Mouse (Mus musculus): ENCODE results near the gene Pygb.

Pygb gene

DNA sequence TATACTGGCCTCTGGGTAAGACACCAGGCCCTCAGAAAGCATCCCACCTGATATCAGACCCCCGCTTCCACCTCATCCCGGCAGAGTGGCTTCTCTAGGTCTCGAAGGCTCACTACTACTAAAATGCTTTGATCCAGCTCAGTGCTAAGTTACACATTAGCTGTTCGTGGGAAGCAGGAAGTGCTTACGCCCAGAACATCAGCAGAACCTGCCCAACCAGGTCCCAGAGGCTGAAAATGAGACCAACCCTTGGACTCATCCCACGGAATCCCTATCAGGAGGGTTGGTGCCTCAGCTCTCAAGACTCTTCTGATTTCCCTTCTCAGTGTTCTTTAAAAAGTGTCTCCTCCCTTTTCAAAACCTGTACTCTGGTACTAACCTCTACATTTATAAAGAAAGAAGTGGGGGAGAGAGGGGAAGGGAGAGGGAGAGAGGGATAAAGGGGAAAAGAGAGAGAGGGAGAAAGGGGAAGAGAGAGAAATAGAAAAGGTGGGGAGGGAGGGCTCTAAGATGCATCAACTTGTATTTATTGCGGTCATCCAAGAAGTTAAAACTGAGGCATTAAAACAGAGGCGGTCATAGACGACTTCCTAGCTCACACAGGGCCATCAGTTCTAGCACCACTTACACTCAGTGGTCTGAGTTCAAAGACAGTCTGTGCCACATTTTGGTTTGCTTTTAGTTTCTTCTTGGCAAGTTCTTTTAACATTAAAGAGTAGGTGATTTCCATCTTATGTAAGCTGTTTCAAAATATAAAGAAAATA, 72.4 kb downstream of the Pygb start:
- H3K36me3 ChIP-seq (ENCODE audit: insufficient read depth, low read length) = no peaks in the 10 kb centered on the region; the same call in 1 of the 2 replicates
- H3K4me3 ChIP-seq (replicated peaks; ENCODE audit: low read length) = no peak overlapping the region
- TF ChIP-seq CTCF (conservative IDR thresholded peaks at IDR 0.05; ENCODE audit: low read length) (no peak), NANOG (IDR thresholded peaks at IDR 0.05; ENCODE audit: borderline replicate concordance, low read length) (no peak), POU5F1 (IDR thresholded peaks at IDR 0.05; ENCODE audit: borderline replicate concordance, low read length) (no peak)
- H3K9me3 ChIP-seq (ENCODE audit: low read length) = no peaks in the 10 kb centered on the region
- no peaks in the 10 kb centered on the region for H3K27me3 ChIP-seq (ENCODE audit: insufficient read depth, low read length)
- H3K4me1 ChIP-seq (replicated peaks; ENCODE audit: low read depth, low read length) = no peaks in the 10 kb centered on the region

DNA sequence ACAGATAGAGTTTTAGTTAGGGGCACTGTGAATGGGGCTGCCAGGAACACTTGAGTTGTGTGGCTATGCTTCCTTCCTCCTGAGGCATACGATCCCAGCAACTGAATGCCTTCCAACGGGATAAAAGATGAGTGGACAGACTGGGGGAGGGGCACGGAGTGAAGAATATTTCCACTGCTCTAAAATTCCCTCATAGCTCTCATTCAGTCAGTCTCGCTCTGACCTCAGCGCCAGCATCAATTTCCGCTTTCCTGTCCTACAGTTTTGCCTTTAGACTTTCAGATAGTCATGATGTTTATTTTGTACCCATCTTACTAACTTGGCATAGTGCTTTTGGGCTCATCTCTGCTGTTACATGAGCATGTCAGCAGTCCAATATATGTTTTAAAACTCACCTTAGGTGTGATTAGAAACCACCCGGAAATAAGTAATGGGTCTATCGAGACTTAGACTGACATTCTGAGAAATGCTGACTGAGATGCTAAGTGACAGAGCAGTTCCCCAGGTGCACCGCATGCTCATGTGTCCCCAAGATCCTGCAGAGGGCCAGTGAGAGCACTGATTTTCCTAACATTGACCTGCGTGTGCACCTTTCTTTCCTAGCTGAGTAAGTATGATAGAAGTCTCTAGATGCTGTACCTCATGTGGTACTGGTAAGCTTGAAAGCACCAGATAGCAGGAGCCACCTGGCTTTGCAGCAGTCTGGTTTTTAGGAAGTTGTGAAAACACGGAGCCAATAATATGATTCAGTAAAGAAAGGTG, 73.4 kb downstream of the Pygb start:
- H3K4me3 ChIP-seq (replicated peaks; ENCODE audit: low read length) = no peak overlapping the region
- TF ChIP-seq NANOG (IDR thresholded peaks at IDR 0.05; ENCODE audit: borderline replicate concordance, low read length) (no peak), CTCF (conservative IDR thresholded peaks at IDR 0.05; ENCODE audit: low read length) (no peak), POU5F1 (IDR thresholded peaks at IDR 0.05; ENCODE audit: borderline replicate concordance, low read length) (no peak)
- no peaks in the 10 kb centered on the region for H3K9me3 ChIP-seq (ENCODE audit: low read length)
- no peaks in the 10 kb centered on the region for H3K4me1 ChIP-seq (replicated peaks; ENCODE audit: low read depth, low read length)
- H3K27me3 ChIP-seq (ENCODE audit: insufficient read depth, low read length) = no peaks in the 10 kb centered on the region
- H3K36me3 ChIP-seq (ENCODE audit: insufficient read depth, low read length) = no peaks in the 10 kb centered on the region; the same call in 1 of the 2 replicates

- no peak overlapping the region for H3K4me3 ChIP-seq (replicated peaks; ENCODE audit: low read length)
- no peaks in the 10 kb centered on the region for H3K4me1 ChIP-seq (replicated peaks; ENCODE audit: low read depth, low read length)
- H3K9me3 ChIP-seq (ENCODE audit: low read length) = no peaks in the 10 kb centered on the region
- TF ChIP-seq CTCF (conservative IDR thresholded peaks at IDR 0.05; ENCODE audit: low read length) = no peak
- no peak for TF ChIP-seq POU5F1 (IDR thresholded peaks at IDR 0.05; ENCODE audit: borderline replicate concordance, low read length)
- TF ChIP-seq NANOG (IDR thresholded peaks at IDR 0.05; ENCODE audit: borderline replicate concordance, low read length) = no peak
- no peaks in the 10 kb centered on the region for H3K27me3 ChIP-seq (ENCODE audit: insufficient read depth, low read length)
- no peaks in the 10 kb centered on the region; the same call in 1 of the 2 replicates for H3K36me3 ChIP-seq (ENCODE audit: insufficient read depth, low read length)
Observed at GRCm38 (mm10) chr2:150861128-150861527, 74.6 kb downstream of the Pygb start.

- no peak for TF ChIP-seq CTCF (conservative IDR thresholded peaks at IDR 0.05; ENCODE audit: low read length)
- TF ChIP-seq NANOG (IDR thresholded peaks at IDR 0.05; ENCODE audit: borderline replicate concordance, low read length) = no peak
- no peak for TF ChIP-seq POU5F1 (IDR thresholded peaks at IDR 0.05; ENCODE audit: borderline replicate concordance, low read length)
- no peaks in the 10 kb centered on the region for H3K9me3 ChIP-seq (ENCODE audit: low read length)
- H3K27me3 ChIP-seq (ENCODE audit: insufficient read depth, low read length) = no peaks in the 10 kb centered on the region
Observed at GRCm38 (mm10) chr2:150867021-150867420, 80.5 kb downstream of the Pygb start.

GRCm38 (mm10) chr2:150869446-150869845, 82.9 kb downstream of the Pygb start:
- no peaks in the 10 kb centered on the region for H3K9me3 ChIP-seq (ENCODE audit: low read length)
- TF ChIP-seq POU5F1 (IDR thresholded peaks at IDR 0.05; ENCODE audit: borderline replicate concordance, low read length) (no peak), CTCF (conservative IDR thresholded peaks at IDR 0.05; ENCODE audit: low read length) (no peak), NANOG (IDR thresholded peaks at IDR 0.05; ENCODE audit: borderline replicate concordance, low read length) (no peak)
- no peak overlapping the region for H3K4me3 ChIP-seq (replicated peaks; ENCODE audit: low read length)
- no peaks in the 10 kb centered on the region for H3K27me3 ChIP-seq (ENCODE audit: insufficient read depth, low read length)
- H3K4me1 ChIP-seq (replicated peaks; ENCODE audit: low read depth, low read length) = no peaks in the 10 kb centered on the region
- H3K36me3 ChIP-seq (ENCODE audit: insufficient read depth, low read length) = no peaks in the 10 kb centered on the region

More at GRCm38 (mm10) chr2:150867021-150867420, 80.5 kb downstream of the Pygb start:
- H3K4me1 ChIP-seq (replicated peaks; ENCODE audit: low read depth, low read length) = no peaks in the 10 kb centered on the region
- H3K4me3 ChIP-seq (replicated peaks; ENCODE audit: low read length) = no peak overlapping the region
- no peaks in the 10 kb centered on the region for H3K36me3 ChIP-seq (ENCODE audit: insufficient read depth, low read length)

GRCm38 (mm10) chr2:150874508-150874907, 88.0 kb downstream of the Pygb start:
- Histone ChIP-seq H3K36me3 (ENCODE audit: insufficient read depth, low read length) (peaks cover 9% of the 10 kb centered on the region), H3K9me3 (ENCODE audit: low read length) (no peaks in the 10 kb centered on the region), H3K27me3 (ENCODE audit: insufficient read depth, low read length) (no peaks in the 10 kb centered on the region), H3K4me3 (replicated peaks; ENCODE audit: low read length) (no peak overlapping the region), H3K4me1 (replicated peaks; ENCODE audit: low read depth, low read length) (no peaks in the 10 kb centered on the region; the same call in 1 of the 2 replicates)
- TF ChIP-seq CTCF (conservative IDR thresholded peaks at IDR 0.05; ENCODE audit: low read length) = no peak
- no peak for TF ChIP-seq POU5F1 (IDR thresholded peaks at IDR 0.05; ENCODE audit: borderline replicate concordance, low read length)
- no peak for TF ChIP-seq NANOG (IDR thresholded peaks at IDR 0.05; ENCODE audit: borderline replicate concordance, low read length)

- no peak for TF ChIP-seq CTCF (conservative IDR thresholded peaks at IDR 0.05; ENCODE audit: low read length)
- TF ChIP-seq NANOG (IDR thresholded peaks at IDR 0.05; ENCODE audit: borderline replicate concordance, low read length) = no peak
- no peak for TF ChIP-seq POU5F1 (IDR thresholded peaks at IDR 0.05; ENCODE audit: borderline replicate concordance, low read length)
- Histone ChIP-seq H3K9me3 (ENCODE audit: low read length) (no peaks in the 10 kb centered on the region), H3K4me3 (replicated peaks; ENCODE audit: low read length) (no peak overlapping the region), H3K4me1 (replicated peaks; ENCODE audit: low read depth, low read length) (no peaks in the 10 kb centered on the region; the same call in 1 of the 2 replicates), H3K27me3 (ENCODE audit: insufficient read depth, low read length) (no peaks in the 10 kb centered on the region), H3K36me3 (ENCODE audit: insufficient read depth, low read length) (peaks cover 9% of the 10 kb centered on the region)
Observed at GRCm38 (mm10) chr2:150875226-150875625, 88.7 kb downstream of the Pygb start.

GRCm38 (mm10) chr2:150877561-150877960, 91.0 kb downstream of the Pygb start:
- no peak overlapping the region for H3K4me3 ChIP-seq (replicated peaks; ENCODE audit: low read length)
- TF ChIP-seq CTCF (conservative IDR thresholded peaks at IDR 0.05; ENCODE audit: low read length) = no peak
- TF ChIP-seq NANOG (IDR thresholded peaks at IDR 0.05; ENCODE audit: borderline replicate concordance, low read length) = no peak
- no peak for TF ChIP-seq POU5F1 (IDR thresholded peaks at IDR 0.05; ENCODE audit: borderline replicate concordance, low read length)
- no peaks in the 10 kb centered on the region for H3K27me3 ChIP-seq (ENCODE audit: insufficient read depth, low read length)
- H3K9me3 ChIP-seq (ENCODE audit: low read length) = no peaks in the 10 kb centered on the region
- no peaks in the 10 kb centered on the region; the same call in 1 of the 2 replicates for H3K4me1 ChIP-seq (replicated peaks; ENCODE audit: low read depth, low read length)
- peaks cover 13% of the 10 kb centered on the region for H3K36me3 ChIP-seq (ENCODE audit: insufficient read depth, low read length)
